Mouse (Mus musculus) forebrain, embryonic 11.5 days (tissue): Measurements from ENCODE around the gene Dpysl4. TPM values are rescaled to one million over a fixed set of nuclear protein-coding genes. Genes with fewer than 3 reads are reported as not detected.

Source experiments
- ATAC-seq: fragments of 200-750 bp; cut with Nextera tagmentation; replicated peaks from 2 replicates; pipeline ENCODE4 v1.8.0; 2017; ENCODE audit warnings: moderate TSS enrichment; ENCODE audit not compliant: low FRiP score
- DNase-seq: peaks from one replicate; pipeline ENCODE4 v3.0.0-alpha.2; 2017; ENCODE audit warnings: low spot score
- H3K27ac ChIP-seq: fragments of 300-500 bp; sonication (generic); 2 replicates; pipeline ENCODE4 v1.5.1; 2014; ENCODE audit warnings: low read depth, low read length
- H3K27me3 ChIP-seq: fragments of 300-500 bp; sonication (generic); 2 replicates; pipeline ENCODE4 v1.6.1; 2014; ENCODE audit warnings: mild to moderate bottlenecking, low read length, mixed read lengths; ENCODE audit not compliant: control insufficient read depth, insufficient read depth
- H3K36me3 ChIP-seq: fragments of 300-500 bp; sonication (generic); 2 replicates; pipeline ENCODE4 v1.6.1; 2014; ENCODE audit warnings: mild to moderate bottlenecking, low read length, moderate library complexity, mixed read lengths; ENCODE audit not compliant: control insufficient read depth, insufficient read depth
- H3K4me1 ChIP-seq: fragments of 300-500 bp; sonication (generic); replicated peaks from 2 replicates; pipeline ENCODE4 v1.6.1; 2014; ENCODE audit warnings: low read length, mixed read lengths; ENCODE audit not compliant: control insufficient read depth, insufficient read depth
- H3K4me2 ChIP-seq: fragments of 300-500 bp; sonication (generic); 2 replicates; pipeline ENCODE4 v1.6.1; 2014; ENCODE audit warnings: low read depth, mild to moderate bottlenecking, low read length, moderate library complexity, mixed read lengths; ENCODE audit not compliant: severe bottlenecking
- H3K4me3 ChIP-seq: fragments of 300-500 bp; sonication (generic); 2 replicates; pipeline ENCODE4 v1.5.1; 2014; ENCODE audit warnings: low read depth, low read length
- H3K9ac ChIP-seq: fragments of 300-500 bp; sonication (generic); 2 replicates; pipeline ENCODE4 v1.6.1; 2014; ENCODE audit warnings: low read length
- H3K9me3 ChIP-seq: fragments of 300-500 bp; sonication (generic); 2 replicates; pipeline ENCODE4 v1.6.1; 2016; ENCODE audit warnings: low read length, mixed read lengths; ENCODE audit not compliant: control insufficient read depth
- WGBS: fragments of 180-500 bp; shearing (Covaris S2); extraction: QIAGEN DNeasy Blood & Tissue Kit; methylation state at CpG from one replicate; pipeline ENCODE4 v1.1.7; 2014; 5-methylcytosine and 5-hydroxymethylcytosine counted together
- polyA plus RNA-seq: library from polyadenylated mRNA; unstranded; fragments of >200 nt; fragmentation: Nextera tagmentation; extraction: Ambion mirVana; gene quantifications from 2 replicates; pipeline ENCODE4 v1.2.1, GENCODE M21; 2014

Dpysl4 gene
- polyA plus RNA-seq, 1 experiment from 2014 or later, result 125 TPM

- no peak overlapping the region for H3K27ac ChIP-seq
- H3K4me2 ChIP-seq, result no peak overlapping the region
- no peaks in the 10 kb centered on the region for H3K4me1 ChIP-seq
- no peak for ATAC-seq
- 94% methylated on average over 5 of the region's 5 CpGs for WGBS
- peaks cover 2% of the 10 kb centered on the region; the same call in 1 of the 2 replicates for H3K36me3 ChIP-seq
- H3K9me3 ChIP-seq, result no peaks in the 10 kb centered on the region
- H3K4me3 ChIP-seq, result no peak overlapping the region
- H3K27me3 ChIP-seq, result no peaks in the 10 kb centered on the region
- no peak overlapping the region for H3K9ac ChIP-seq
- no peak for DNase-seq
Measured at GRCm38 (mm10) chr7:139092676-139093075, 6.9 kb downstream of the Dpysl4 start.

GRCm38 (mm10) chr7:139093124-139093523 is 7.3 kb downstream of the Dpysl4 start:
- no peaks in the 10 kb centered on the region for H3K9me3 ChIP-seq
- 89% methylated on average over 5 of the region's 5 CpGs for WGBS
- no peak overlapping the region for H3K4me2 ChIP-seq
- H3K36me3 ChIP-seq, result peaks cover 2% of the 10 kb centered on the region; the same call in 1 of the 2 replicates
- no peak for DNase-seq
- H3K4me1 ChIP-seq, result no peaks in the 10 kb centered on the region
- H3K9ac ChIP-seq, result no peak overlapping the region
- no peak overlapping the region for H3K4me3 ChIP-seq
- H3K27ac ChIP-seq, result no peak overlapping the region
- no peak for ATAC-seq
- H3K27me3 ChIP-seq, result no peaks in the 10 kb centered on the region

GRCm38 (mm10) chr7:139093781-139094180 is 8.0 kb downstream of the Dpysl4 start:
- 82% methylated on average over 7 of the region's 7 CpGs for WGBS
- Histone ChIP-seq H3K27ac (no peak overlapping the region), H3K9me3 (no peaks in the 10 kb centered on the region), H3K9ac (no peak overlapping the region), H3K4me3 (no peak overlapping the region), H3K36me3 (peaks cover 2% of the 10 kb centered on the region; the same call in 1 of the 2 replicates), H3K4me2 (no peak overlapping the region), H3K4me1 (no peaks in the 10 kb centered on the region), H3K27me3 (no peaks in the 10 kb centered on the region)
- no peak for ATAC-seq
- no peak for DNase-seq

- no peaks in the 10 kb centered on the region for H3K27me3 ChIP-seq
- H3K4me2 ChIP-seq, result no peak overlapping the region
- DNase-seq (no peak), ATAC-seq (no peak)
- H3K27ac ChIP-seq, result no peak overlapping the region
- 86% methylated on average over 6 of the region's 6 CpGs for WGBS
- peaks cover 2% of the 10 kb centered on the region; the same call in 1 of the 2 replicates for H3K36me3 ChIP-seq
- no peak overlapping the region for H3K4me3 ChIP-seq
- H3K4me1 ChIP-seq, result no peaks in the 10 kb centered on the region
- no peak overlapping the region for H3K9ac ChIP-seq
- no peaks in the 10 kb centered on the region for H3K9me3 ChIP-seq
Measured at GRCm38 (mm10) chr7:139094761-139095160, 9.0 kb downstream of the Dpysl4 start.

GRCm38 (mm10) chr7:139095282-139095681 is 9.5 kb downstream of the Dpysl4 start:
- 88% methylated on average over 7 of the region's 7 CpGs for WGBS
- no peak for ATAC-seq

GRCm38 (mm10) chr7:139096399-139096798 is 10.6 kb downstream of the Dpysl4 start:
- ATAC-seq (no peak), DNase-seq (no peak)
- Histone ChIP-seq H3K27ac (no peak overlapping the region), H3K9me3 (no peaks in the 10 kb centered on the region), H3K9ac (no peak overlapping the region), H3K4me2 (no peak overlapping the region), H3K4me1 (no peaks in the 10 kb centered on the region), H3K27me3 (no peaks in the 10 kb centered on the region), H3K4me3 (no peak overlapping the region), H3K36me3 (peaks cover 2% of the 10 kb centered on the region; the same call in 1 of the 2 replicates)
- WGBS, result 95% methylated on average over 6 of the region's 6 CpGs

More at GRCm38 (mm10) chr7:139095282-139095681, 9.5 kb downstream of the Dpysl4 start:
- no peak overlapping the region for H3K9ac ChIP-seq
- no peak overlapping the region for H3K4me2 ChIP-seq
- H3K4me3 ChIP-seq, result no peak overlapping the region
- peaks cover 2% of the 10 kb centered on the region; the same call in 1 of the 2 replicates for H3K36me3 ChIP-seq
- H3K27ac ChIP-seq, result no peak overlapping the region
- H3K9me3 ChIP-seq, result no peaks in the 10 kb centered on the region
- H3K27me3 ChIP-seq, result no peaks in the 10 kb centered on the region
- no peaks in the 10 kb centered on the region for H3K4me1 ChIP-seq
- no peak for DNase-seq

GRCm38 (mm10) chr7:139100531-139101095 is 14.8 kb downstream of the Dpysl4 start:
- Histone ChIP-seq H3K27me3 (no peaks in the 10 kb centered on the region), H3K27ac (no peak overlapping the region), H3K4me2 (no peak overlapping the region), H3K4me1 (no peaks in the 10 kb centered on the region), H3K36me3 (no peaks in the 10 kb centered on the region; the same call in 1 of the 2 replicates), H3K9ac (no peak overlapping the region), H3K9me3 (no peaks in the 10 kb centered on the region), H3K4me3 (no peak overlapping the region)
- ATAC-seq (no peak), DNase-seq (no peak)
- WGBS, result 71% methylated on average over 12 of the region's 12 CpGs

- WGBS, result 81% methylated on average over 10 of the region's 10 CpGs
- DNase-seq (no peak), ATAC-seq (no peak)
- H3K9ac ChIP-seq, result no peak overlapping the region
- H3K4me2 ChIP-seq, result no peak overlapping the region
- H3K36me3 ChIP-seq, result no peaks in the 10 kb centered on the region; the same call in 1 of the 2 replicates
- H3K4me1 ChIP-seq, result no peaks in the 10 kb centered on the region
- H3K27me3 ChIP-seq, result no peaks in the 10 kb centered on the region
- H3K27ac ChIP-seq, result no peak overlapping the region
- H3K4me3 ChIP-seq, result no peak overlapping the region
- H3K9me3 ChIP-seq, result no peaks in the 10 kb centered on the region
Measured at GRCm38 (mm10) chr7:139101286-139101804, 15.5 kb downstream of the Dpysl4 start.

- H3K9me3 ChIP-seq, result no peaks in the 10 kb centered on the region
- no peak overlapping the region for H3K4me2 ChIP-seq
- no peaks in the 10 kb centered on the region for H3K27me3 ChIP-seq
- H3K4me1 ChIP-seq, result no peaks in the 10 kb centered on the region
- H3K4me3 ChIP-seq, result no peak overlapping the region
- H3K9ac ChIP-seq, result no peak overlapping the region
- no peak overlapping the region for H3K27ac ChIP-seq
- DNase-seq (no peak), ATAC-seq (no peak)
- WGBS, result 82% methylated on average over 3 of the region's 3 CpGs
- no peaks in the 10 kb centered on the region; the same call in 1 of the 2 replicates for H3K36me3 ChIP-seq
Measured at GRCm38 (mm10) chr7:139101826-139102225, 16.0 kb downstream of the Dpysl4 start.
